Mouse (Mus musculus): ENCODE measurements at regions not wholly inside any gene's neighbourhood (a gene's known extent, or its start where the extent isn't known, plus 50 kb on each side); places are given as distances from the start of the nearest gene placed in this dataset.

DNA sequence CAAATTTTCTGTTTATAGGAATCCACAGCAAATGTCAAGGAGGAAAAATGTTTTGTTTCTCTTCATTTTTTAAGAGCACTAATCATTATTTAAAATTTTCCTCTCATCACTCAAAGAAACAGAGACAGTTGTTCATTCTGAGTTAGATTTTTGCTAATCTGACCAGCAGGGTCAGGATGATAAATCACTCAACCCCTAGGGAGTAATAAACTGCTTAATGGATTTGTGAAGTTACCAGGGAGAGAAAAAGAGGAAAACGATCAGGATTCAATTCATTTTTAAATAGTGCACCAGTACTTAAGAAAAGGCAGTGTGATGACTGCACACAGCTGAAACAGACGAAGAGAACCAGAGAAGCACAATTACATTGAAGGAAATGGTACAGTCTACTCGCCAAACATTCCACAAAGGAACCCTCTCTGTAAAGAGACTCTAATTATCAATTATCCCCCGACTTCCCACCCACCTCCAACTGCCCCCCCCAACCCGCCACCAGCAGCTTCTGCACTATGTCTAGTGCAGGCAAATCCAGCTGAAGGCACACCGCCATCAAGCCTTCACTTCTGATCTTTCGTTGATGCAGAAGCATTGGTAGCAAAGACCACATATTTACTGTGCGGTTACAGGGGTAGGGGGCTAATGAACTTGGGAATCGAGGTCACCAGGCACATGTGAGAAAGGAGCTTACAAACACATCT lies 481.9 kb downstream of the Psat1 start:
- Histone ChIP-seq H3K4me3 (no peak overlapping the region), H3K9ac (no peak overlapping the region), H3K27ac (no peak overlapping the region), H3K27me3 (no peaks in the 10 kb centered on the region), H3K4me2 (no peak overlapping the region), H3K9me3 (replicated peaks) (no peaks in the 10 kb centered on the region), H3K36me3 (no peaks in the 10 kb centered on the region), H3K4me1 (replicated peaks) (no peaks in the 10 kb centered on the region)
- 53% methylated on average over 9 of the region's 9 CpGs for WGBS
- no peak for ATAC-seq (replicated peaks; ENCODE audit: insufficient number of reproducible peaks, insufficient read depth, low FRiP score, low read depth)

GRCm38 (mm10) chr19:15457793-15458192 lies 489.3 kb downstream of the Psat1 start:
- no peak overlapping the region for H3K4me3 ChIP-seq
- 45% methylated on average over 4 of the region's 4 CpGs for WGBS
- H3K4me2 ChIP-seq, result no peak overlapping the region
- H3K9ac ChIP-seq, result no peak overlapping the region
- H3K4me1 ChIP-seq (replicated peaks), result peaks cover 7% of the 10 kb centered on the region; the same call in 1 of the 2 replicates
- H3K36me3 ChIP-seq, result no peaks in the 10 kb centered on the region
- no peak overlapping the region for H3K27ac ChIP-seq
- no peak for ATAC-seq (replicated peaks; ENCODE audit: insufficient number of reproducible peaks, insufficient read depth, low FRiP score, low read depth)
- no peaks in the 10 kb centered on the region for H3K9me3 ChIP-seq (replicated peaks)
- no peaks in the 10 kb centered on the region for H3K27me3 ChIP-seq

DNA sequence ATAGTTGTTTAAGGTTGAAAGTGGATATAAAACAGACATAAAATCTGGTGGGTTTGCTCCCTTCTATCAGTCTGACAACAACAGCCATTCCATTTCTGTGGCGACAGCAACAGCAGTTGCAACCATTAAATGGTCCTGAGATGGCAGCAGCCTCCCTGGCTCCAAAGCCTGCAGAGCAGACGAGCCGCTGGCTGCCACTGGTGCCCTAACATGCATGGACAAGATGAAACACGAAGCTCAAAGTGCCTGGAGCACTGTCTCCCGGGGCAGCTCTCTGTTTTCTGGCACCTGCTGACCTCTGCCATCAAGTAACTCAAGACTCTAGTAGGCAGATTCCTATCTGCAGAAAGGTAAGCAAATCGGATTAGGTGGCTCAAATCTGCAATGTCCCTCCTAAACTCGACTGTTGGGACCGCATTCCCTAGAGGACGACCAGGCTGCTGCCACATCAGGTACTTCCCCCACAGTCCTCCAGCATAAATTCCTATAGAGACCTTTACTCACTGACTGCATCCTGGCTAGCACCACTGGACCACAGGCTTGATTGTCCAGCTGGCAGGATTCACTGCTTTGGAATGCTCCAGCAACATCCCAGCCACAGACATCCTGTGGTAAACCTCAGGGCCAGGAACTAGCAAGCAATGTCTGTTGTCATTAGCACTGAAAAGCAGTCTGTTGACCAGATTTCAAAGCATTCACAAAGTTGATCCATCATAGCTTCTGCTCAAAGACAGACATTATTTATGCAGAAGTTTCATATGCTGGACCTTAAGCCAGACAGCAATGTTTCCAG lies 490.0 kb downstream of the Psat1 start:
- H3K4me3 ChIP-seq, result no peak overlapping the region
- H3K27ac ChIP-seq, result no peak overlapping the region
- peaks cover 7% of the 10 kb centered on the region; the same call in 1 of the 2 replicates for H3K4me1 ChIP-seq (replicated peaks)
- no peak overlapping the region for H3K4me2 ChIP-seq
- ATAC-seq (replicated peaks; ENCODE audit: insufficient number of reproducible peaks, insufficient read depth, low FRiP score, low read depth), result no peak
- no peaks in the 10 kb centered on the region for H3K36me3 ChIP-seq
- no peaks in the 10 kb centered on the region for H3K27me3 ChIP-seq
- no peak overlapping the region for H3K9ac ChIP-seq
- no peaks in the 10 kb centered on the region for H3K9me3 ChIP-seq (replicated peaks)
- 49% methylated on average over 9 of the region's 9 CpGs for WGBS

DNA sequence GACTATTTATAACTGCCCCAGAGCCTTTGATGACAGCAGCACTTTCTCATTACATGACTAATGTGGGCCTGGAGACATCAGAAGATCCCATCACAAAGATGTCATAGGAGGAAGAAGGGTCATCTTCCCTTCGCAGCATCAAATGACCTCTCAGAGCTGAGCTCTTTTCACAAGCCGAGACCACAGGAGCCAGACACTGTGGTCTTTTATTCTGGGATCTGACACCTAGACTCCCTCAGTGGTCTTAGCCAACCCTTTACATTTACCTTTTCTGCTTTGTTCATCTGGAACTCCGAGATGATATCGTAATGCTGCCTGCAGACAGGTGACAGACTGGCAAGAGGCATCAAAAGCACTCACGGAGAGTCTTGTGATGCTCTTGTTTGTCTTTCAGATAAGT lies 498.1 kb downstream of the Psat1 start:
- WGBS, result 35% methylated on average over 5 of the region's 5 CpGs
- no peak overlapping the region for H3K9ac ChIP-seq
- no peaks in the 10 kb centered on the region for H3K4me1 ChIP-seq (replicated peaks)
- H3K27ac ChIP-seq, result no peak overlapping the region
- no peaks in the 10 kb centered on the region for H3K27me3 ChIP-seq
- H3K4me3 ChIP-seq, result no peak overlapping the region
- no peak overlapping the region for H3K4me2 ChIP-seq
- no peak for ATAC-seq (replicated peaks; ENCODE audit: insufficient number of reproducible peaks, insufficient read depth, low FRiP score, low read depth)
- H3K9me3 ChIP-seq (replicated peaks), result no peaks in the 10 kb centered on the region
- H3K36me3 ChIP-seq, result no peaks in the 10 kb centered on the region

GRCm38 (mm10) chr19:15431798-15432197 lies 515.3 kb downstream of the Psat1 start:
- H3K4me2 ChIP-seq, result no peak overlapping the region
- no peaks in the 10 kb centered on the region for H3K4me1 ChIP-seq (replicated peaks)
- ATAC-seq (replicated peaks; ENCODE audit: insufficient number of reproducible peaks, insufficient read depth, low FRiP score, low read depth), result no peak
- H3K36me3 ChIP-seq, result no peaks in the 10 kb centered on the region
- H3K4me3 ChIP-seq, result no peak overlapping the region
- no peaks in the 10 kb centered on the region for H3K27me3 ChIP-seq
- no peak overlapping the region for H3K27ac ChIP-seq
- no peaks in the 10 kb centered on the region for H3K9me3 ChIP-seq (replicated peaks)
- H3K9ac ChIP-seq, result no peak overlapping the region
- WGBS, result 82% methylated on average over 5 of the region's 5 CpGs

DNA sequence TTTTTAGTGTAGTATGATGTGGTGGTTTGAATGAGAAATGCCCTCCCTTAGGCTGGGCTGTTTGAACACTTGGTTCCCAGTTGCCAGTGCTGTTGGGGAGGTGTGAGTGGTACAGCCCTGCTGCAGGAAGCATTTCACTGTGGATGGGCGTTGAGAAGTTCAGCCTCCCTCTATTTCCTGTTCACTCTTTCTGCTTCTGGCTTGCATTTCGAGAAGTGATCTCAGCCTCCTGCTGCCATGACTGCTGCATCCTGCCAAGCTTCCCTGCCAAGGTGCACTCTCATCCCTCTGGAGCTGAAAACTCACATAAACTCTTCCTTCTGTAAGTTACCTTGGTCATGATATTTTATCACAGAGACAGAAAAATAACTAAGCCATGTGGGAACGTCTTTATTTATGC lies 525.8 kb downstream of the Psat1 start:
- no peaks in the 10 kb centered on the region for H3K4me1 ChIP-seq (replicated peaks)
- WGBS, result 44% methylated on average over 3 of the region's 3 CpGs

DNA sequence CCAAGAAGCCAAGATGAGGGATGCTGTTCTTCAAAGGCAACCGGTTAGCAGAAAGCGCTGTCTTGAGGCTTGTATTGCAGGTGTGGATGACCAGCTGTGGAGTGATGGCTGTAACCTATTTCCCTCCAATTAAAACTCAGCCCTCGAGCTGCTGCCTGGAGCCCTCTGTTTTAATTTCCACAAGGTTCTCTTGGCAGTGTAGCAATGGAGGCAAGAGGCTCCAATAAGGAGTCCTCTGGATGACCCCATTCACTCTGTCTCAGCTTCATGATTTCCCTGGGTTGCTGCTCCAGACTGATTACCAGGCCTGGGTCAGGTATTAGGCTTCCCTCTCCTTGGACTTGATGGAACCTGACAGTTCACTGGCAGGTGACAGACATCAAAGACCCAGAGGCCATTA lies 548.5 kb downstream of the Psat1 start:
- 80% methylated on average over 3 of the region's 3 CpGs for WGBS
- no peak for ATAC-seq (replicated peaks; ENCODE audit: insufficient number of reproducible peaks, insufficient read depth, low FRiP score, low read depth)
- H3K4me1 ChIP-seq (replicated peaks), result no peaks in the 10 kb centered on the region

More for the DNA sequence above, 525.8 kb downstream of the Psat1 start:
- Histone ChIP-seq H3K9me3 (replicated peaks) (no peaks in the 10 kb centered on the region), H3K27me3 (no peaks in the 10 kb centered on the region), H3K27ac (no peak overlapping the region), H3K36me3 (no peaks in the 10 kb centered on the region), H3K4me3 (no peak overlapping the region), H3K4me2 (no peak overlapping the region), H3K9ac (no peak overlapping the region)
- no peak for ATAC-seq (replicated peaks; ENCODE audit: insufficient number of reproducible peaks, insufficient read depth, low FRiP score, low read depth)

DNA sequence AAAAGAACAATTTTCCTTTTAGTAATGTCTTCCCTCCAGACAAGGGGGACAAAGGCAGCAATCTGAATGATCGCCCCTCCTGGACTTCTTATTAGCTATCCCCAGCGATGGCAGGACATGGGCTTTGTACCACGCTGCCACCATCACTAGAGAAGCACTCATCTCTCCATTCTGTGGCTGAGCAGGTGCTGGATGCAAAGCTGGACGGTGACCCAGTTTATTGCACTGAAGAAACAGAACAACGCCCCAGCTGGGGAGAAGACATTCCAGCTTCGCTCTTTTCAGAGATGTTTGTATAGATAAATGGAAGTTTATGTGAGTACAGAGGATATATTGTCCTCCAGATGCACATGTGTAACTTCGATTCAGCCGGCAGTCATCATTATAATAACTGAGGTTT lies 575.5 kb downstream of the Psat1 start:
- H3K4me2 ChIP-seq, result no peak overlapping the region
- 72% methylated on average over 8 of the region's 8 CpGs for WGBS
- H3K4me1 ChIP-seq (replicated peaks), result no peaks in the 10 kb centered on the region
- H3K9ac ChIP-seq, result no peak overlapping the region
- H3K27ac ChIP-seq, result no peak overlapping the region
- no peak overlapping the region for H3K4me3 ChIP-seq
- no peaks in the 10 kb centered on the region for H3K36me3 ChIP-seq
- no peak for ATAC-seq (replicated peaks; ENCODE audit: insufficient number of reproducible peaks, insufficient read depth, low FRiP score, low read depth)
- H3K9me3 ChIP-seq (replicated peaks), result no peaks in the 10 kb centered on the region
- H3K27me3 ChIP-seq, result no peaks in the 10 kb centered on the region

More for the DNA sequence above, 548.5 kb downstream of the Psat1 start:
- H3K27ac ChIP-seq, result no peak overlapping the region
- no peak overlapping the region for H3K9ac ChIP-seq
- H3K4me3 ChIP-seq, result no peak overlapping the region
- no peaks in the 10 kb centered on the region for H3K36me3 ChIP-seq
- H3K27me3 ChIP-seq, result no peaks in the 10 kb centered on the region
- no peak overlapping the region for H3K4me2 ChIP-seq
- H3K9me3 ChIP-seq (replicated peaks), result no peaks in the 10 kb centered on the region

GRCm38 (mm10) chr19:15366951-15367350 lies 580.2 kb downstream of the Psat1 start:
- no peak overlapping the region for H3K27ac ChIP-seq
- H3K9ac ChIP-seq, result no peak overlapping the region
- H3K4me1 ChIP-seq (replicated peaks), result no peaks in the 10 kb centered on the region
- no peak overlapping the region for H3K4me2 ChIP-seq
- ATAC-seq (replicated peaks; ENCODE audit: insufficient number of reproducible peaks, insufficient read depth, low FRiP score, low read depth), result no peak
- no peaks in the 10 kb centered on the region for H3K27me3 ChIP-seq
- H3K9me3 ChIP-seq (replicated peaks), result no peaks in the 10 kb centered on the region
- no peaks in the 10 kb centered on the region for H3K36me3 ChIP-seq
- H3K4me3 ChIP-seq, result no peak overlapping the region
- 48% methylated on average over 2 of the region's 2 CpGs for WGBS

DNA sequence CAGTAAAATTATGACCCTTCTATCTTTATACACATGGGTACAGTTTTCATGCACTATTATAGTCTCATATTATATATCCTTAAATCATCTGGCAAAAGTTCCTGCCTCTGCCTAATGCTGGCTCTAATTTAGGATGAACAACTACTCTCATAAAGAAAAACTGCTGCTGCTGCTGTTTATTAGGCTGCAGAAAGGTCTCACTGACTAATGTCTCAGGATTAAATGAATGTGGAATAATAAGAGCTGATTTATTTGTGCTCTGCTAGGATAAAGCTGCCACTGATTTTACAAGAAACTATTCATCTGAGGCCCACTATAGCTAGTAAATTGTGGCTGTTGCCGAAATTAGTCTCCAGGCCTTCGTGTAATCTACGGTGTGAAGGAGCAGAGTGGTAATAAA lies 590.0 kb downstream of the Psat1 start:
- Histone ChIP-seq H3K4me2 (no peak overlapping the region), H3K9me3 (replicated peaks) (no peaks in the 10 kb centered on the region), H3K4me1 (replicated peaks) (no peaks in the 10 kb centered on the region), H3K27me3 (no peaks in the 10 kb centered on the region), H3K4me3 (no peak overlapping the region), H3K9ac (no peak overlapping the region), H3K36me3 (no peaks in the 10 kb centered on the region), H3K27ac (no peak overlapping the region)
- ATAC-seq (replicated peaks; ENCODE audit: insufficient number of reproducible peaks, insufficient read depth, low FRiP score, low read depth), result no peak
- WGBS, result 82% methylated on average over 3 of the region's 3 CpGs

- ATAC-seq (replicated peaks; ENCODE audit: insufficient number of reproducible peaks, insufficient read depth, low FRiP score, low read depth), result no peak
- no peaks in the 10 kb centered on the region for H3K9me3 ChIP-seq (replicated peaks)
- no peaks in the 10 kb centered on the region for H3K36me3 ChIP-seq
- H3K4me3 ChIP-seq, result no peak overlapping the region
- no peak overlapping the region for H3K9ac ChIP-seq
- 79% methylated on average over 3 of the region's 3 CpGs for WGBS
- no peaks in the 10 kb centered on the region for H3K27me3 ChIP-seq
- no peak overlapping the region for H3K4me2 ChIP-seq
- no peaks in the 10 kb centered on the region for H3K4me1 ChIP-seq (replicated peaks)
- H3K27ac ChIP-seq, result no peak overlapping the region
Observed at GRCm38 (mm10) chr19:15348356-15348755, 598.8 kb downstream of the Psat1 start.

DNA sequence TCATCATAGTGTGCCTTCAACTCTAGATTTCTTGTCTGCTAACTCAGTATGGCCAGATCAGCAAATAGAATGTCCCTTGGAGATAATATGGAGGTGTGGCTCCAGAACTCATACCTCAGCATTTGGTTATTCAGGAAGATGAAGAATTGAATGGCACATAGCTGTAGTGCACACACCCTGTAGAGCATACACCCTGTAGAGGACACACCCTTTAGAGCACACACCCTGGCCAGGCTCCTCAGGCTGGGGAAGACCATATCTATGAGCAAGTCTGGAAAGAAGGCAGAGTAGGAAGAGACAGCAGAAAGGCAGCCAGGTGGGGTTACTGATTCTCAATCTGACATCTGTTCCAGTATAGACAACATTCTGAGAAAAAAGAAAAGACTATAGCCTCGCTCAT lies 604.9 kb downstream of the Psat1 start:
- WGBS, result 73% methylated on average over 1 of the region's 1 CpGs
- no peak overlapping the region for H3K9ac ChIP-seq
- no peaks in the 10 kb centered on the region for H3K27me3 ChIP-seq
- H3K36me3 ChIP-seq, result no peaks in the 10 kb centered on the region
- ATAC-seq (replicated peaks; ENCODE audit: insufficient number of reproducible peaks, insufficient read depth, low FRiP score, low read depth), result no peak
- H3K4me3 ChIP-seq, result no peak overlapping the region
- no peaks in the 10 kb centered on the region for H3K4me1 ChIP-seq (replicated peaks)
- H3K4me2 ChIP-seq, result no peak overlapping the region
- H3K27ac ChIP-seq, result no peak overlapping the region
- no peaks in the 10 kb centered on the region for H3K9me3 ChIP-seq (replicated peaks)
